Mouse (Mus musculus) neural tube, embryonic 13.5 days (tissue): Measurements from ENCODE around the gene Xirp2. TPM values are rescaled to one million over a fixed set of nuclear protein-coding genes. Genes with fewer than 3 reads are reported as not detected.

Experiments used
- ATAC-seq: fragments of 200-750 bp; cut with Nextera tagmentation; 2 replicates; pipeline ENCODE4 v1.8.0; 2017; ENCODE audit warnings: low read depth, mild to moderate bottlenecking, moderate TSS enrichment, moderate library complexity
- H3K27ac ChIP-seq: fragments of 300-500 bp; sonication (generic); replicated peaks from 2 replicates; pipeline ENCODE4 v1.5.1; 2015; ENCODE audit warnings: moderate library complexity, mild to moderate bottlenecking, inconsistent platforms
- H3K27me3 ChIP-seq: fragments of 300-500 bp; sonication (generic); 2 replicates; pipeline ENCODE4 v1.6.1; 2015; ENCODE audit warnings: mild to moderate bottlenecking, inconsistent platforms
- H3K36me3 ChIP-seq: fragments of 300-500 bp; sonication (generic); 2 replicates; pipeline ENCODE4 v1.6.1; 2015; ENCODE audit warnings: mild to moderate bottlenecking, inconsistent platforms
- H3K4me1 ChIP-seq: fragments of 300-500 bp; sonication (generic); replicated peaks from 2 replicates; pipeline ENCODE4 v1.6.1; 2015; ENCODE audit warnings: inconsistent platforms
- H3K4me2 ChIP-seq: fragments of 300-500 bp; sonication (generic); 2 replicates; pipeline ENCODE4 v1.6.1; 2015; ENCODE audit warnings: inconsistent platforms, mild to moderate bottlenecking, moderate library complexity
- H3K4me3 ChIP-seq: fragments of 300-500 bp; sonication (generic); 2 replicates; pipeline ENCODE4 v1.5.1; 2015; ENCODE audit warnings: mild to moderate bottlenecking, inconsistent platforms
- H3K9ac ChIP-seq: fragments of 300-500 bp; sonication (generic); 2 replicates; pipeline ENCODE4 v1.6.1; 2015; ENCODE audit warnings: moderate library complexity, mild to moderate bottlenecking, inconsistent platforms
- H3K9me3 ChIP-seq: fragments of 300-500 bp; sonication (generic); 2 replicates; pipeline ENCODE4 v1.6.1; 2016; ENCODE audit warnings: inconsistent platforms
- WGBS: fragments of 180-500 bp; shearing (Covaris S2); methylation state at CpG from one replicate; pipeline ENCODE4 v1.1.7; 2015; 5-methylcytosine and 5-hydroxymethylcytosine counted together
- polyA plus RNA-seq: library from polyadenylated mRNA; unstranded; fragments of >200 nt; fragmentation: Nextera tagmentation; extraction: Ambion mirVana; gene quantifications from 2 replicates; pipeline ENCODE4 v1.2.1, GENCODE M21; 2015

Gene Xirp2
- polyA plus RNA-seq, 1 experiment from 2014 or later: not detected

- no peak overlapping the region for H3K4me2 ChIP-seq
- H3K27me3 ChIP-seq: no peaks in the 10 kb centered on the region
- no peak overlapping the region for H3K27ac ChIP-seq
- 70% methylated on average over 6 of the region's 6 CpGs for WGBS
- no peaks in the 10 kb centered on the region for H3K36me3 ChIP-seq
- H3K9me3 ChIP-seq: no peaks in the 10 kb centered on the region
- no peak for ATAC-seq
- peaks cover 10% of the 10 kb centered on the region for H3K4me1 ChIP-seq
- no peak overlapping the region for H3K4me3 ChIP-seq
- no peak overlapping the region for H3K9ac ChIP-seq
Measured at GRCm38 (mm10) chr2:67486721-67487120, 40.9 kb downstream of the Xirp2 start.

GRCm38 (mm10) chr2:67487162-67487561 lies 41.4 kb downstream of the Xirp2 start:
- WGBS: 72% methylated on average over 3 of the region's 3 CpGs
- peaks cover 10% of the 10 kb centered on the region for H3K4me1 ChIP-seq
- no peaks in the 10 kb centered on the region for H3K9me3 ChIP-seq
- H3K4me3 ChIP-seq: no peak overlapping the region
- no peak overlapping the region for H3K4me2 ChIP-seq
- H3K36me3 ChIP-seq: no peaks in the 10 kb centered on the region
- H3K27ac ChIP-seq: no peak overlapping the region
- no peak for ATAC-seq
- H3K9ac ChIP-seq: no peak overlapping the region
- H3K27me3 ChIP-seq: no peaks in the 10 kb centered on the region

- H3K36me3 ChIP-seq: no peaks in the 10 kb centered on the region
- H3K9ac ChIP-seq: no peak overlapping the region
- no peaks in the 10 kb centered on the region for H3K9me3 ChIP-seq
- no peak for ATAC-seq
- H3K27me3 ChIP-seq: no peaks in the 10 kb centered on the region
- H3K4me2 ChIP-seq: 0 out of 2 replicates have a peak overlapping the region, but pooled peaks have one; percentile 13
- H3K4me3 ChIP-seq: no peak overlapping the region
- WGBS: 23% methylated on average over 11 of the region's 11 CpGs
- H3K4me1 ChIP-seq: peaks cover 10% of the 10 kb centered on the region
- no peak overlapping the region for H3K27ac ChIP-seq
Measured at GRCm38 (mm10) chr2:67488465-67489127, 42.8 kb downstream of the Xirp2 start.

- Histone ChIP-seq H3K27me3 (no peaks in the 10 kb centered on the region), H3K27ac (no peak overlapping the region), H3K4me3 (no peak overlapping the region), H3K4me1 (peaks cover 10% of the 10 kb centered on the region), H3K9me3 (no peaks in the 10 kb centered on the region), H3K36me3 (no peaks in the 10 kb centered on the region), H3K9ac (no peak overlapping the region), H3K4me2 (0 out of 2 replicates have a peak overlapping the region, but pooled peaks have one; percentile 13)
- ATAC-seq: peak; percentile 47; the same call in 1 of the 2 replicates
- WGBS: 29% methylated on average over 8 of the region's 8 CpGs
Measured at GRCm38 (mm10) chr2:67489128-67489492, 43.3 kb downstream of the Xirp2 start.

- no peak for ATAC-seq
- no peaks in the 10 kb centered on the region for H3K27me3 ChIP-seq
- no peaks in the 10 kb centered on the region for H3K36me3 ChIP-seq
- H3K4me1 ChIP-seq: no peaks in the 10 kb centered on the region
- H3K4me2 ChIP-seq: no peak overlapping the region
- 77% methylated on average over 2 of the region's 2 CpGs for WGBS
- no peak overlapping the region for H3K27ac ChIP-seq
- H3K4me3 ChIP-seq: no peak overlapping the region
- no peak overlapping the region for H3K9ac ChIP-seq
- no peaks in the 10 kb centered on the region for H3K9me3 ChIP-seq
Measured at GRCm38 (mm10) chr2:67505457-67505856, 59.7 kb downstream of the Xirp2 start.

- no peaks in the 10 kb centered on the region for H3K36me3 ChIP-seq
- H3K9ac ChIP-seq: no peak overlapping the region
- ATAC-seq: no peak
- H3K27ac ChIP-seq: no peak overlapping the region
- no peaks in the 10 kb centered on the region for H3K9me3 ChIP-seq
- H3K4me1 ChIP-seq: no peaks in the 10 kb centered on the region
- no peaks in the 10 kb centered on the region for H3K27me3 ChIP-seq
- 88% methylated on average over 7 of the region's 7 CpGs for WGBS
- H3K4me3 ChIP-seq: no peak overlapping the region
- no peak overlapping the region for H3K4me2 ChIP-seq
Measured at GRCm38 (mm10) chr2:67516405-67516804, 70.6 kb downstream of the Xirp2 start.

GRCm38 (mm10) chr2:67535347-67535746 lies 89.5 kb downstream of the Xirp2 start:
- Histone ChIP-seq H3K9me3 (no peaks in the 10 kb centered on the region), H3K4me2 (no peak overlapping the region), H3K4me1 (no peaks in the 10 kb centered on the region), H3K27ac (no peak overlapping the region), H3K36me3 (no peaks in the 10 kb centered on the region), H3K9ac (no peak overlapping the region), H3K27me3 (no peaks in the 10 kb centered on the region), H3K4me3 (no peak overlapping the region)
- WGBS: 93% methylated on average over 2 of the region's 2 CpGs
- ATAC-seq: no peak

- 93% methylated on average over 6 of the region's 6 CpGs for WGBS
- Histone ChIP-seq H3K27me3 (no peaks in the 10 kb centered on the region), H3K9me3 (no peaks in the 10 kb centered on the region), H3K27ac (no peak overlapping the region), H3K36me3 (no peaks in the 10 kb centered on the region), H3K4me2 (no peak overlapping the region), H3K9ac (no peak overlapping the region), H3K4me3 (no peak overlapping the region), H3K4me1 (peaks cover 8% of the 10 kb centered on the region)
- ATAC-seq: no peak
Measured at GRCm38 (mm10) chr2:67539426-67539825, 93.6 kb downstream of the Xirp2 start.

- Histone ChIP-seq H3K9me3 (no peaks in the 10 kb centered on the region), H3K27me3 (no peaks in the 10 kb centered on the region), H3K4me2 (peak overlapping the region; percentile 24), H3K27ac (no peak overlapping the region), H3K4me3 (no peak overlapping the region), H3K4me1 (peaks cover 10% of the 10 kb centered on the region), H3K36me3 (no peaks in the 10 kb centered on the region), H3K9ac (no peak overlapping the region)
- no peak for ATAC-seq
- 45% methylated on average over 11 of the region's 11 CpGs for WGBS
Measured at GRCm38 (mm10) chr2:67541957-67542696, 96.3 kb downstream of the Xirp2 start.

- no peak for ATAC-seq
- no peaks in the 10 kb centered on the region for H3K27me3 ChIP-seq
- H3K4me1 ChIP-seq: peaks cover 10% of the 10 kb centered on the region
- 66% methylated on average over 8 of the region's 8 CpGs for whole genome bisulfite sequencing
- no peak overlapping the region for H3K27ac ChIP-seq
- no peaks in the 10 kb centered on the region for H3K36me3 ChIP-seq
- H3K9me3 ChIP-seq: no peaks in the 10 kb centered on the region
- H3K9ac ChIP-seq: no peak overlapping the region
- no peak overlapping the region for H3K4me3 ChIP-seq
- H3K4me2 ChIP-seq: no peak overlapping the region
Measured at GRCm38 (mm10) chr2:67544426-67544825, 98.6 kb downstream of the Xirp2 start.

- Histone ChIP-seq H3K27ac (peak overlapping the region; percentile 98), H3K4me2 (peak overlapping the region; percentile 96), H3K9ac (peak overlapping the region; percentile 91), H3K4me1 (peaks cover 23% of the 10 kb centered on the region), H3K4me3 (peak overlapping the region; percentile 80), H3K9me3 (no peaks in the 10 kb centered on the region), H3K27me3 (no peaks in the 10 kb centered on the region), H3K36me3 (no peaks in the 10 kb centered on the region)
- ATAC-seq: peak; percentile 86
- WGBS: 3% methylated on average over 23 of the region's 23 CpGs
Measured at GRCm38 (mm10) chr2:67564851-67565479, 119.2 kb downstream of the Xirp2 start.
